Mouse (Mus musculus) intestine, postnatal 0 days (tissue): ENCODE results near the gene Scamp4. TPM values are rescaled to one million over a fixed set of nuclear protein-coding genes. Genes with fewer than 3 reads are reported as not detected.
A peak's percentile ranks its signal among the peaks of the same experiment; 100 is the strongest.

Experiments used
- ATAC-seq: fragments of 200-750 bp; cut with Nextera tagmentation; 2 replicates; pipeline ENCODE4 v1.8.0; 2017; ENCODE audit warnings: mild to moderate bottlenecking, moderate TSS enrichment, moderate library complexity
- H3K27ac ChIP-seq: fragments of 300-500 bp; sonication (generic); 2 replicates; pipeline ENCODE4 v1.5.1; 2014; ENCODE audit warnings: mild to moderate bottlenecking, low read depth, low read length, moderate library complexity
- H3K27me3 ChIP-seq: fragments of 300-500 bp; sonication (generic); replicated peaks from 2 replicates; pipeline ENCODE4 v1.6.1; 2014; ENCODE audit warnings: low read length, mixed read lengths; ENCODE audit not compliant: control insufficient read depth, insufficient read depth
- H3K36me3 ChIP-seq: fragments of 300-500 bp; sonication (generic); 2 replicates; pipeline ENCODE4 v1.6.1; 2014; ENCODE audit warnings: mild to moderate bottlenecking, moderate library complexity; ENCODE audit not compliant: control insufficient read depth, insufficient read depth
- H3K4me1 ChIP-seq: fragments of 300-500 bp; sonication (generic); replicated peaks from 2 replicates; pipeline ENCODE4 v1.6.1; 2014; ENCODE audit warnings: antibody characterized with exemption, low read length, mixed read lengths; ENCODE audit not compliant: control insufficient read depth, insufficient read depth
- H3K4me2 ChIP-seq: fragments of 300-500 bp; sonication (generic); replicated peaks from 2 replicates; pipeline ENCODE4 v1.6.1; 2014; ENCODE audit warnings: low read depth, mild to moderate bottlenecking, moderate library complexity
- H3K4me3 ChIP-seq: fragments of 300-500 bp; sonication (generic); 2 replicates; pipeline ENCODE4 v1.5.1; 2014; ENCODE audit warnings: low read depth, low read length
- H3K9ac ChIP-seq: fragments of 300-500 bp; sonication (generic); 2 replicates; pipeline ENCODE4 v1.6.1; 2014; ENCODE audit warnings: mild to moderate bottlenecking, low read depth, low read length
- H3K9me3 ChIP-seq: fragments of 300-500 bp; sonication (generic); 2 replicates; pipeline ENCODE4 v1.6.1; 2016; ENCODE audit warnings: mixed run types; ENCODE audit not compliant: control insufficient read depth
- CTCF ChIP-seq: sonication (generic); IDR thresholded peaks from 2 replicates; pipeline ENCODE4 v1.5.1; 2016; ENCODE audit warnings: low read depth, mild to moderate bottlenecking, control low read depth, antibody characterized with exemption, moderate library complexity
- WGBS: fragments of 180-500 bp; shearing (Covaris S2); extraction: QIAGEN DNeasy Blood & Tissue Kit; methylation state at CpG from one replicate; pipeline ENCODE4 v1.1.7; 2014; 5-methylcytosine and 5-hydroxymethylcytosine counted together
- microRNA-seq: library from miRNA; unstranded; fragments of <30 nt; microRNA quantifications from one replicate; pipeline ENCODE4, GENCODE M21; 2016
- polyA plus RNA-seq: library from polyadenylated mRNA; unstranded; fragments of >200 nt; fragmentation: Nextera tagmentation; extraction: Ambion mirVana; gene quantifications from 2 replicates; pipeline ENCODE4 v1.2.1, GENCODE M21; 2015

Gene Scamp4
- polyA plus RNA-seq, 1 experiment from 2014 or later: 88.5 TPM

- H3K9ac ChIP-seq: no peak overlapping the region
- H3K4me3 ChIP-seq: peak overlapping the region; percentile 14; the same call in 1 of the 2 replicates
- ATAC-seq: peak; percentile 46; the same call in 1 of the 2 replicates
- TF ChIP-seq CTCF: no peak
- peak overlapping the region; percentile 70 for H3K27ac ChIP-seq
- 14% methylated on average over 10 of the region's 10 CpGs for WGBS
- H3K9me3 ChIP-seq: no peaks in the 10 kb centered on the region
- no peaks in the 10 kb centered on the region for H3K27me3 ChIP-seq
- peaks cover 4% of the 10 kb centered on the region; the same call in 1 of the 2 replicates for H3K4me1 ChIP-seq
- peaks cover 41% of the 10 kb centered on the region for H3K36me3 ChIP-seq
- peak overlapping the region; percentile 55 for H3K4me2 ChIP-seq
These were observed 62.3 kb downstream of the Scamp4 start for GRCm38 (mm10) chr10:80665016-80665380.

Small RNA genes within 50 kb of the gene (microRNA-seq; reads per million reads assigned to microRNA genes)
- gene Mir6912: not detected

Other genes starting within 250 kb of the Scamp4 start
- 0.09 and 0.20 TPM in 2 replicates for gene Plk5, start 246.4 kb upstream of the Scamp4 start, polyA plus RNA-seq
- 3.2 and 4.2 TPM in 2 replicates for gene Mex3d, start 215.2 kb upstream of the Scamp4 start, polyA plus RNA-seq
- gene Mbd3, start 203.3 kb upstream of the Scamp4 start, polyA plus RNA-seq: 48.0 and 51.0 TPM in 2 replicates
- 1,032 and 1,082 TPM in 2 replicates for gene Uqcr11, start 196.0 kb upstream of the Scamp4 start, polyA plus RNA-seq
- gene Tcf3, start 169.2 kb upstream of the Scamp4 start, polyA plus RNA-seq: 34.1 and 34.5 TPM in 2 replicates
- gene Onecut3, start 108.0 kb upstream of the Scamp4 start, polyA plus RNA-seq: 0.05 and 0.09 TPM in 2 replicates
- 0.03 TPM in 2 replicates for gene Atp8b3, start 63.7 kb upstream of the Scamp4 start, polyA plus RNA-seq
- 9.1 and 10.1 TPM in 2 replicates for gene Rexo1, start 41.3 kb upstream of the Scamp4 start, polyA plus RNA-seq
- 4.8 and 5.3 TPM in 2 replicates for gene Klf16, start 25.6 kb upstream of the Scamp4 start, polyA plus RNA-seq
- gene Abhd17a, start 12.5 kb upstream of the Scamp4 start, polyA plus RNA-seq: 116 and 117 TPM in 2 replicates
- gene Adat3, start within 50 bp of the Scamp4 start, polyA plus RNA-seq: 5.4 and 6.6 TPM in 2 replicates
- 2.3 and 2.6 TPM in 2 replicates for gene Gm49322, start 3.1 kb downstream of the Scamp4 start, polyA plus RNA-seq
- gene Csnk1g2, start 20.0 kb downstream of the Scamp4 start, polyA plus RNA-seq: 97.5 and 99.2 TPM in 2 replicates
- gene Btbd2, start 54.2 kb downstream of the Scamp4 start, polyA plus RNA-seq: 21.5 and 23.5 TPM in 2 replicates
- 38.4 and 38.6 TPM in 2 replicates for gene Mknk2, start 75.2 kb downstream of the Scamp4 start, polyA plus RNA-seq
- gene Mob3a, start 99.1 kb downstream of the Scamp4 start, polyA plus RNA-seq: 14.4 and 15.4 TPM in 2 replicates
- 12.2 and 14.4 TPM in 2 replicates for gene Izumo4, start 99.3 kb downstream of the Scamp4 start, polyA plus RNA-seq
- gene Ap3d1, start 139.4 kb downstream of the Scamp4 start, polyA plus RNA-seq: 41.3 and 49.5 TPM in 2 replicates
- 6.2 and 7.6 TPM in 2 replicates for gene Dot1l, start 152.3 kb downstream of the Scamp4 start, polyA plus RNA-seq
- 35.5 and 39.0 TPM in 2 replicates for gene Sf3a2, start 195.3 kb downstream of the Scamp4 start, polyA plus RNA-seq
- gene Plekhj1, start 195.8 kb downstream of the Scamp4 start, polyA plus RNA-seq: 60.9 and 61.8 TPM in 2 replicates
- not detected in 2 replicates for gene Amh, start 202.4 kb downstream of the Scamp4 start, polyA plus RNA-seq
- 0.35 and 0.42 TPM in 2 replicates for gene Jsrp1, start 210.6 kb downstream of the Scamp4 start, polyA plus RNA-seq
- gene Oaz1, start 223.8 kb downstream of the Scamp4 start, polyA plus RNA-seq: 1,008 and 1,019 TPM in 2 replicates
- gene Lingo3, start 241.2 kb downstream of the Scamp4 start, polyA plus RNA-seq: 0.04 TPM in 1 of 2 replicates, not detected in the other